Mouse (Mus musculus) lung, adult 2 months (tissue): ENCODE measurements at regions not wholly inside any gene's neighbourhood (a gene's known extent, or its start where the extent isn't known, plus 50 kb on each side); places are given as distances from the start of the nearest gene placed in this dataset.

Experiments used
- DNase-seq: peaks from one replicate; pipeline ENCODE4 v3.0.0; 2022
- H3K4me1 ChIP-seq: fragments of 200-500 bp; 2 replicates; pipeline ENCODE4 v1.6.1; 2011; ENCODE audit warnings: low read length; ENCODE audit not compliant: control insufficient read depth, insufficient read depth
- H3K4me3 ChIP-seq: fragments of 200-500 bp; replicated peaks from 2 replicates; pipeline ENCODE3; 2011; ENCODE audit warnings: low read depth, mild to moderate bottlenecking, control low read depth, low read length; ENCODE audit errors: extremely low read depth
- CTCF ChIP-seq: fragments of 200-500 bp; IDR thresholded peaks from 2 replicates; pipeline ENCODE4 v1.5.1; 2011; ENCODE audit warnings: mild to moderate bottlenecking, low read length, control low read depth; ENCODE audit not compliant: insufficient read depth
- POLR2A ChIP-seq: fragments of 200-500 bp; IDR thresholded peaks from 2 replicates; pipeline ENCODE4 v1.6.1; 2011; ENCODE audit warnings: low read depth, mild to moderate bottlenecking, control low read depth, low read length, borderline replicate concordance; ENCODE audit errors: extremely low read depth
- WGBS: fragments of 180-500 bp; shearing (Covaris S2); methylation state at CpG from one replicate; pipeline ENCODE4 v1.1.7; 2018; 5-methylcytosine and 5-hydroxymethylcytosine counted together

DNA sequence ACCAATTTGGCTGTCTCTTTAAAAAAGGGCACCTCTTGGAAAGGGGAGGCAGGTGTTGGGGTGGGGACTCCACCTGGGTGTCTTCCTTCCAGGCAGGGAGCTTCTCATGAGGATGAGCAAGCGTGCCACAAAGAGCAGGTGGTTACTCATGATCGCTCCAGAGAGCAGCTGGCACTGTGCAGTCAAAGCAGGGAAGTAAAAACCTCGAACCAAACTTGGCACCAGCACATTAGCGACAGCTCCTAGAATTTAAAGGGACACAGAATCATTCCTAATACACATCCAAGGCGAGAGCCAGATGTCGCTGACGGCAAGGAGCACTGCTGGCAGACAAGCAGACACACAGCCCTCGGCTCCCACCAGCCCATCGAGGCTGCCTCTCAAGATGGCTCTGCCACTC, 70.4 kb downstream of the Irx5 start:
- 59% methylated on average over 9 of the region's 9 CpGs for WGBS
- no peak for DNase-seq
- Histone ChIP-seq H3K4me3 (no peak overlapping the region), H3K4me1 (no peaks in the 10 kb centered on the region)
- TF ChIP-seq POLR2A = no peak

GRCm38 (mm10) chr8:92437075-92437663, 79.7 kb downstream of the Irx5 start:
- 69% methylated on average over 15 of the region's 15 CpGs for WGBS
- Histone ChIP-seq H3K4me3 (no peak overlapping the region), H3K4me1 (no peaks in the 10 kb centered on the region)
- no peak for DNase-seq
- no peak for TF ChIP-seq POLR2A
- no peak for TF ChIP-seq CTCF

DNA sequence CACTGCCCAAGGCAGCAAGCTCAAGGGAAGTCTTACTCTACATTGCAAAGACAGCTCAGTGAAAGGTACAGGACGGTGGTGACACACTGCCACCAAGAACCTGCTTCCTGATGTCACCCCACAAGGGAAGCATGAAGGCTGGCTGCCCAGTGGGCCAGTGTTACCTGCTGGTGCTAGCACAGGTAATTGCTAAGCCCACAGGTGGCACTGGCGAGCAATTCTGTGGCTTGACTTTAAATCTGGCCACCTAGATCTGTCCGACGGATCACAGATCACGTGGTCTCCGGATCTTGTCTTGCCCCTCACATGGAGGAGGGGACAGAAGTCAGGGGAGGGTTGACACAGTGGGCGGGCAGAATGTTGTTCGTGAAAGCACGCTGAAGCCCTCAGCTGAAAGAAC, 80.9 kb downstream of the Irx5 start:
- Histone ChIP-seq H3K4me1 (no peaks in the 10 kb centered on the region), H3K4me3 (no peak overlapping the region)
- TF ChIP-seq POLR2A (no peak), CTCF (peak; percentile 38; the same call in 1 of the 2 replicates)
- DNase-seq = peak; percentile 23
- 34% methylated on average over 9 of the region's 9 CpGs for WGBS

DNA sequence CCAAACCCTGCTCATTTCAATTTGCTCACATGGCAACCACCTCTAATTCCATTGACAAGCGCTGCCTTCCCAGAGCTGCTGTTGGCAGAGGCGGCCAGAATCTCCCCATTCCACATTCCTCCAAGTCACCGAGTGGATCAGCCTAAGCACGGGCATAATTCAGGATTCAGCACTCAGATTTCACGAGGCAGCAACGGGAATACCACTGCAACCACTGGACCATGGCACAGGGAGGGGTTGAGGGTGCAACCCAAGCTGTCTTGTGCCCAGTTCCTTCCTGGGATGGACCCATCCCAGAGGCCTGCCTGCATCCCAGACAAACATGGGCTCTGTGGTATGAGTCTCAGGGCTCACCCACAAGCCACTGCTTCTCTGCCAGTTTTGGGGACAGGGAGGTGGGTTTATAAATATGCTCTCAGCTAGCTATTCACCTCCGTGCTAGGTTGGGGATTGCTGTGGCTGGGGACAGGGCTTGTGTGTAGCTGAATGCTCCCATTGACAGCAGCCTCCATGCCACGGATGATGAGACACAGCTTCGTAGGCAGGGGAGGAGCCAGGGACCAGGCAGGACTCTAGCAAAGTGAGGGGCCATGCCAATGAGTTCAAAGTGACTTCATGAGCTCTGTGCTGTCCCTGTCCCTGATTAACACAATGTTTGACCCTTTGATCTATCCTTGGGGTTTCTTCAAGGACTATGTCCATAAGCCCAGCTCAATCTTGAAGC, 82.5 kb downstream of the Irx5 start:
- no peak for DNase-seq
- 53% methylated on average over 9 of the region's 9 CpGs for WGBS
- Histone ChIP-seq H3K4me1 (no peaks in the 10 kb centered on the region), H3K4me3 (no peak overlapping the region)
- TF ChIP-seq CTCF = no peak

DNA sequence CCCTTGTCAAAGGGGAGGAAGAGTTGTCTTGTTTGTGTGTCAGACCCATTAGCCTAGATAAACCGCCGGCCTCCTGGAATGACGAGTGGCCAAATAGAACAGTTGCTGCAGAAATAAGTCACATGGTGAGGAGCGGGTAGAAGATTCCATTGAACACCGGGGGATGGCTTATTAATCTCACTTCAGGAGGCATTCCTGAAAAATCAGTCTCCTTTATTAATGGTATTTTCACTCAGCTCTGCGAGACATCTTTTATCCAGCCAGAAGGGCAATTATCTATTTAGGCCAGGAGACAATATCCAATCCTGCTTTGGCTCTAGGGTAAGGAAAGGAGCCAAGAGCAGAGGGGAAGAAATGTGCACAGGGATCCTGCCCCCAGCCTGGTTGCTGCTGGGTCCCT, 84.7 kb downstream of the Irx5 start:
- WGBS = 59% methylated on average over 6 of the region's 6 CpGs
- TF ChIP-seq CTCF (no peak), POLR2A (no peak)
- Histone ChIP-seq H3K4me3 (no peak overlapping the region), H3K4me1 (no peaks in the 10 kb centered on the region)
- DNase-seq = no peak

DNA sequence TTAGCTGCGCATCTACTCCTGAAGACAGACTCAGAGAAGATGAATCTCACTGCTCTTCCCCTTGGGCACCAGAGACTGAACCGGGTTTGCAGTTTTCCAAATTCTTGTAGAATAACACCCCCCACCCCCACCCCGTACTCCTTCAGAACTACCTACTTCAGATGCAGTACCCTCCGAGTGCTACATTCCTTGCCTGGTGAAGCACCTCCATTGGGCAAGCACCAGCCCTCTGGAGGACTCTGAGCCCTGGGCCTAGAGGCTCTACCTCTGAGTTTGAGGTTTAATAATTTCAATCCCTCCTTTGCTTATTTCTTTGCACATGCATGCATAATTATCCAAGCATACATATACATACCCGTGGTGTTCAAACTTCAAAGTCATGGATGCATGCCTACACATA, 101.9 kb downstream of the Irx5 start:
- WGBS = 71% methylated on average over 5 of the region's 5 CpGs
- Histone ChIP-seq H3K4me3 (no peak overlapping the region), H3K4me1 (no peaks in the 10 kb centered on the region)
- TF ChIP-seq POLR2A (no peak), CTCF (no peak)
- DNase-seq = no peak

GRCm38 (mm10) chr8:92460129-92460953, 102.9 kb downstream of the Irx5 start:
- DNase-seq = peak; percentile 5
- Histone ChIP-seq H3K4me3 (no peak overlapping the region), H3K4me1 (no peaks in the 10 kb centered on the region)
- TF ChIP-seq CTCF (no peak), POLR2A (no peak)
- WGBS = 1% methylated on average over 93 of the region's 93 CpGs

GRCm38 (mm10) chr8:92469141-92470000, 111.9 kb downstream of the Irx5 start:
- DNase-seq = no peak

DNA sequence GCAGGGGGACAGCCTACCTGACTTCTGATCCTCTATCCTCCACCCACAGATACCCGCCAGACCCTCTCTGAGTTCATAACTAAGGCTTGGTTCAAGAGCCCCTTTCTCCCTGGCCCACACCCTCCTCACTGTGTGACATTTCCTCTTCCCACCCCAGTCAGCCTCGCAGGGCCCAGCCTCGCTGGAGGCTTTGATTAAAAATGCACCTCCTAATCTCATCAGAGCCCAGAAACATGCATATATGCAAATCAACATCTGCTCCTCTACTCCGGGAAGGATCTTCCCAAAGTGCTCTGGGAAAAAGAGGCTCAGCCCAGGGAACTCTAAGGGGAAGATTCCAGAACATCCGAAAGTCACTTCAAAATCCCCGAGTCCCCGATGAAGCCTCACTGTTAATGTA, 114.8 kb downstream of the Irx5 start:
- no peaks in the 10 kb centered on the region for H3K4me1 ChIP-seq
- TF ChIP-seq POLR2A (no peak), CTCF (no peak)
- no peak overlapping the region for H3K4me3 ChIP-seq
- DNase-seq = no peak
- 74% methylated on average over 7 of the region's 7 CpGs for WGBS

More at GRCm38 (mm10) chr8:92469141-92470000, 111.9 kb downstream of the Irx5 start:
- no peak overlapping the region for H3K4me3 ChIP-seq
- no peak for TF ChIP-seq CTCF
- TF ChIP-seq POLR2A = no peak
- 53% methylated on average over 19 of the region's 19 CpGs for WGBS
- H3K4me1 ChIP-seq = no peaks in the 10 kb centered on the region

DNA sequence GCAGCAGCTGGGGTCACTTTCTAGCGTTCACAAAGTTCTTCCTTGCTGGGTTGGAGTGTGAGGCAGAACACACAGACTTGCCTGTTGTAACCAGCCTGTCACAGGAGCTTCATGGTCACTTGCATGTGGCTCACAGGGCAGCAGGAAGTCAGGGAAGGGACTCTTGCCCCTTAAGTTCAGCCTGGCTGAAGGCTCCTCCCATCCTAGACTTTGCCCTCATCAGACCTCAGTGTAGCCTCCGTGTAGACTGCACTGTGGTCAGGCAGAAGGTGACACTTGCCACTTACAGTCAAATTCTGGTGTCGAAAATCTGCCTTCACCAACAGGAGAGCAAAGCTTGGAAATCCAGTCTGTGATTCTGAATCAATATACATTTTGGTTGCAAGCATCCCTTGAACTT, 115.4 kb downstream of the Irx5 start:
- no peak for DNase-seq
- WGBS = 57% methylated on average over 3 of the region's 3 CpGs
- no peak overlapping the region for H3K4me3 ChIP-seq
- no peak for TF ChIP-seq CTCF
- no peak for TF ChIP-seq POLR2A
- H3K4me1 ChIP-seq = no peaks in the 10 kb centered on the region
